Mouse (Mus musculus): ENCODE data around the gene Col28a1.

Gene Col28a1

DNA sequence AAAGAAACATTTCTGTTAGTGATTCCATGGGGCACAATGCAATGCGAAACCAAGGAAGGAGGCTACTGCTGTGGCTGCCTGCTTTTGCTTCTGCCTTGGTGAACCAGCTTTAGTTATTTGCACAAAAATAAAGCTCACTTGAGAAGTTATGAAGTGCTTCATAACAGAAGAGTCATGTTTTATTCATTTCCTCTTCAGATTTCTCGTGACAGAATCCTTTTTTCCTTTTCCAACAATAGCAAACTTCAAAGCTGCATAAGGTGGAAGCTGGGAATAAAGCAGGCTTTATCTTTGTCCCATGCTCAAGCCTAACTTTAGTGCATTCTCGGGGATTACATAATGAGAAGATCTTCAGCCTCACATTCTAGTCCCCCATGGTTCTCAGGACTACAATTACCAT, 65.9 kb downstream of the Col28a1 start:
- DNase-seq (ENCODE audit: extremely low read depth, insufficient read length, low spot score), result no peak

DNA sequence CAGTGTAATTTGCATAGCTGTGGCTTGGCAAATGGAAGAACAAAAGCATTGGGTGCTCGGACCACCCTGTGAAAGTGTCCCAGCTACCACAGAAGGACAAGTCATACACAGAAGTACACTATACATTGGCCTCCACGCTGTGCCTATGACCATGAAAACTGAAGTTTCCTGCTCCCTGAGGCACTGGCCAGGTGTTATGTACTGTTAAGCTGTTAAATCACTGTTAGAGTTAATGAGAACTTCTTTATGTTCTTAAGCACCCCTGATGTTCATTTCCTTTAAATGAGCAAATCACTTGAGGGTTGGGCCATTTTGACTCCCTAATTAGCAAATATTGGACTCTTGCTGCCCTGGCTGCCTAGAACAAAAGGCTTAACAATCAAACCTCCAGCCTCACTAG, 73.3 kb downstream of the Col28a1 start:
- DNase-seq (ENCODE audit: extremely low read depth, insufficient read length, low spot score), result no peak

DNA sequence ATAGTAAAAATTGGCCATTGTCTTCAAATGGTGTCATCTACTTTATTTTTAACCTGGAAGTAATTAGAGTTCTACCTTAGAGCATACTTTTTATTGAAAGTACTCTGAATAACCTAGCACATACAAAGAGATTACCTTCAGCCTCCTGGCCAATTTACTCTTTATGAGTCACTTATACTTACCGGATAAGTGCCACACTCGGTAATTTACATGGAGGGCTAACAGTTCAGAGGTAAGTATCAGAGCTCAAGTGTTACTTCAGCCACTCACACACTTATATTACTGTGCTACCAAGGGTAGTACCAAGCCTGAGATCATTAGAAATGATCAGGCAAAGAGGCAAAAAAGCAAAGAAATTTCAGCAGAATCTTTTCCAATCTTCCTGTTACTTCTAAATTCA, 73.8 kb downstream of the Col28a1 start:
- DNase-seq (ENCODE audit: extremely low read depth, insufficient read length, low spot score), result no peak

DNA sequence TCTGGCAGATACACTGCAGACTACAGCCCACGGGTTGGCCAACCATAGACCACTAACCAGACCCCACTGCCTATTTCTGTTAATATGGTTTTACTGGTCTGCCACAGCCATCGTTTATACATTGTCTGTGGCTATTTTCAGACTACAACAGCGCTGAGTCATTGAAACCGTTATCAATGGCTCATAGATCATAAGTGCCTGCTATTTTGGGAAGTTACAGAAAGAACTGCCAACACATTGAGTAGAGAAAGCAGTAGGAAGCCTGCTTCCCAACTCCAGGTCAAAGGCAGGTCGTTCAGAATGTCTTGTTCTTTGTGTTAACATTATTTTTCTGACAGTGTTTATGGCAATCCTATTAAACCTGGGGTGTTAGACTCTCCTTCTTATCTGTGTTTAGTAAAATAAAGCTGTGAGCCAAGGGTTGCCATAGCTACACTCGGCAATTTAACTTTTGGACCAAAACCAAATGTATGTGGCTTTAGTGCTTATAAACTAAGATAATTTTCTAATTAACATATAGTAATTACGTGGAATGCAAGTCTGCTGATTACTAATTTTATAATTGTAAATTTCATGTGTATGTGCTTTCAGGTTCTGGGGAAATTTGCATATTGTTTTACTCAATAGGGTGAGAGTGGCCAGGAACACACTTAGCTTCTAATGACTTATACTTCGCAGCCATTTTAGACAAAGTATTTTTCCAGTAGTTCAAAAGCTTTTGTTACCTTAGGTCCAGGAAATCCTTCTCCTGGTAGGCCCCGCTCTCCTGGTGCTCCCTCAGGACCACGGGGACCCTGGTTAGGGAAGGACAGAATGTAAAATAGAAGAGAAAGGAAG, 86.3 kb downstream of the Col28a1 start:
- DNase-seq (ENCODE audit: extremely low read depth, insufficient read length, low spot score), result no peak

DNA sequence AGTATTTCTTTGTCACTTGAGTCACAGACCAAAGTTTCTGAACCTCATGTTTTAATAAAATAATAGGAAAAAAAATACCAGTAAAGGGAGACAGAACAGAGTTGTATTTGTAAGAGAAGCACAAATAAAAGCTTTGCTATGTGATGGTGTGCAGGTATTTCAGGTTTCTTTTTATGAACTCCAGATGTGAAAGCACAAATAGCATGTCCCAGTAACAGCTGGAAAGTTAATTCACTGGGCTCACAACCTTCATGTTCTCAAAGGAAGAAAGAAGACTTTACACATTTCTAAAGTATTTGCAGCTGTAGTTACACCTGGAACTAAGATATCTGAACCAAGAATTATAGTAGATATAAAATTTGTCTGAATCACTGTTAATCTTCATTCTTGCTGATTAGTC, 91.2 kb downstream of the Col28a1 start:
- DNase-seq (ENCODE audit: extremely low read depth, insufficient read length, low spot score), result no peak

DNA sequence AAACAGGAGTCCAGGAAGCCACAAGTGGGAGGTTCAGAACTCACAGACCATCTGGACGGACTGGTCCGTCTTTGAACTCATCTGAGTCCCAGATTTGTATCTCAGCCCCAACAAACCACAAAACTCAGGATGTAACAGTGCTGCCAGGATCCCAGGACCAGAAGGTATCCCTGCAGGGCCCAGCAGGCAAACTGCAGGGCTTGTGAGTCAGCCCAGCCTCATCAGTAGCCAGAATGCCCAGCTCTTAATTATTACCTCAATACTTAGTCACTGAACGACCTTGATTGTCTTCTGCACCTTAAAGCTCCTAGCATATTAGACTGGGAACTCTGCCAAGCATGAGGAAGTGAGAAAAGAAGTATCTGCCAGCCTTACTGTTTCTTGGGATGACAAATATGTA, 96.6 kb downstream of the Col28a1 start:
- DNase-seq (ENCODE audit: extremely low read depth, insufficient read length, low spot score), result no peak

DNA sequence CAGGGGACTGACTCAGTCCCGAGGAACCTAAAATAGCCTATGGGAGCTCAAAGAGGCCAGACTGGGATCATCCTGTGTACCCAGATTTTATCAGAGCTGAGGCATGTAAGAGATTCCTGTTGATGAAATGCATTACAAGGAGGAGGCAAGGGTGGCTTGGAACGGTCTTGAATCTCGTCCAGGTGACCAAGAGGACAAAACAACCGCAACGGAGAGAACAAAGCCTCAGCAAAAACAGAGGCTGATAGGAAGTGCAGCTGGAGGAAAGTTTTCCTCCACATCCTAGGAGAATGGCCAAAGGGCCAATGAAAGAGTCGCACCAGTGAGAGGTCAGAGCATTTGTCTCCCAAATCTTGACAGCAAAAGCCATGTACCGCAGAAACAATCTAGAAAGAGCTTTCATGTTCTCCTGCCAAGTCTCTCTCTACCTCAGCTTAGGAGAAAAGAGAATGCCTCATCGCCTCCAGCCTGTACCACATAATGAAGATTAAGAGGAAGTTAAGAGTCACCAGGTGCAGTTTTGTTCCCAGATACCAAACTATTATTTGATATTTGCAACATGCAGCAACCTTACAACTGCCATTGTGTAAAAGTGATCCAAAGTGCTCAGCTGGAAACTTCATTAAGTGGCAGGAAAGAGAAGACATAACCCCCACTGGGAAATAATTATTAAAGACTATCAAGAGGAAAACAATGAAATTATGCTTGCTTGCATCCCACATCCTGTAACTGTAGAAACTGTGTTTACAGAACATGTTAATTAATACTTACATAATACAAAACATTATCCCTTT, 98.1 kb downstream of the Col28a1 start:
- no peak for DNase-seq (ENCODE audit: extremely low read depth, insufficient read length, low spot score)

DNA sequence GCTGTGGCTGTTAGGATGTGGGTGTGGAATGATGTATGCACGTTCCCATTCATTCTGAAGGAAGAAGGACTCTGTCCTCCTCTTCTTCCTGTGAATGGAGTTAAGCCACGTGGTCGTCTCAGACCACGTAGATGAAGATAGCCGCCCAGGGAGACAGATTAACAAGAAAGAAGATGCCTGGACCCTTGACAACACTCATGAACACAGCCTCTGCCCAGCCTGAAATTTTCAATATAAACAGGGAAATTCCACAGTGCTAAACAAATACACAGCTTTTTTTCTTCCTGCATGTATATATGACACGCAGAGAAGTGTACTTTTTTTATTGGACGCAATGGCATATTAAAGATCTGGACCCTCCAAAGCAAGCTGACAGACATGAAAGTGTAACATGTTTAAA, 98.9 kb downstream of the Col28a1 start:
- no peak for DNase-seq (ENCODE audit: extremely low read depth, insufficient read length, low spot score)

DNA sequence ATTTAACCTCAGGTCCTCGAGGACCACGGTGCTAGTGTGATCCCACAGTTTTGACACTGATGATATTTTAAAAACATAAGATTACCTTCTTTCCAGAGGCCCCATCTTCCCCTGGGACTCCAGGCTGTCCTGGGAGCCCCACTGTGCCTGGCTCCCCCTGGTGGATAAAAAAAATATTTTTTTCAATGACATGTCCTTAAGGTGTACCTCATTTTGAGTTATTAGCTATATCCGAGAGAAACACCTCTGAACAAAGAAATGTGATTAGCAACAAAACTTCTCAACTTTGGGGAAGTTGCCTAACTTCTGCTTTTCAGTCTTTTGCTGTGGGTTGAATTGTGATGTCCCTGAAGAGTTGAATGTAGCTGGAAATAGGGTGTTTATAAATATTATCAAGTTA, 105.6 kb downstream of the Col28a1 start:
- DNase-seq (ENCODE audit: extremely low read depth, insufficient read length, low spot score), result no peak

DNA sequence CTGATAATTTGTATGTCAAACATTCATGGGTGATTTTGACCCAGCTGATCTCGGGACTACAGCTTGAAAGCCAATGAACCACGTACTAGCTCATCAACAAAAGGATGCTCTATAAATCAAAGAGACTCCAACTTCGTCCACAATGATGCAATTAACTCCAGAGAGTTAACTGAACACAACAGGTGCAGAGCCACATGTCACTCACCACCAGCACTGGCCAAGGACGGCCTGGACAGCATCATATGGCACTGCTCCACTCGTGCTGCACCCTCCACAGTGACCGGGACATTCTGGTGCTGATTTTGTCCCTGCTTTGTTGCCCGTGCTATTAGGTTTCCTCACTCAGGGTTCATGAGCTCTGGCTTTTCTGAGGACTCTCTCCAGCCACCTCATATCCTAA, 107.6 kb downstream of the Col28a1 start:
- no peak for DNase-seq (ENCODE audit: extremely low read depth, insufficient read length, low spot score)

DNA sequence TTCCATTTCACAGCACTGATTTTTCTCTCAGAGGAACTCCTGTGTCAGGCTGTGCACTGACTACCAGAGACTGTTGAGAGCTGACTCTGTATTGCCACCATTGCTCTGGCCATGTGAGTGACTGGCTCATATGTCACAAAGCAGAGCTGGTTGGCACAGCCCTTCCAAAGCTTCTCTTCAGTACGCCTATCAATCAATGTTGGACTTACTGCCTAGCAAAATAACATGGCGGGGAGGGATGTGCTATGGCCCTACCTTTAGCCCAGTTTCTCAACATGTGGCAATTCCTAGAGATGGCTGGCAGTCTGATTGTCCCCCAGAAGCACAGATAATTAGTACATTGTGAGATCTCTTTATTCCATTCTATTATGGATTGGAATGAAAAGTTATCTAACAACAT, 109.2 kb downstream of the Col28a1 start:
- DNase-seq (ENCODE audit: extremely low read depth, insufficient read length, low spot score), result no peak

DNA sequence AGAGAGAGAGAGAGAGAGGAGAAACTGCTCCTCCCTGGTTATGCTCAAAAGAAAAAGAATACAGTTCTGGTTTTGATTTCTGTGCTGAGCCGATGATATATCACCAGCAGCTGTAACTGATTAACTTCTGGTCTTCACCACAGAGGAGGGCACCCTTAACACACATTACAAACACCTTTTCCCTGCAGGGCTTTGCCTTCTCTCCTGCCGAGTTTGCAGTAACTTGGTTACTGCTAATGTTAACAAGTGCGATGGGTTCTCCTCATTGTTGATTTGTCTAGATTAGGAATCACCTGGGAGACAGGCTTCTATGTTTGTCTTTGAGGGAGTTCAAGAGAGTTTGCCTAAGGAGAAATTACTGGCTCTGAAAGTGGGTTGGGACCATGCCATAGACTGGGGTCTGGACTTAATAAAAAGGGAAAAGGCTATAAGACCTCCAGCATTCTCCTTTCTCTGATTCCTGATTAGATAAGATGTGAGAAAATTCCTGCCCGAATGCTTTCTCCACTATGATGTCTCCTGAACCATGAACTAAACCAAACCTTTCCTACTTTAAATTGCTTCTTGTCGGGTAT, 114.8 kb downstream of the Col28a1 start:
- no peak for DNase-seq (ENCODE audit: extremely low read depth, insufficient read length, low spot score)

DNA sequence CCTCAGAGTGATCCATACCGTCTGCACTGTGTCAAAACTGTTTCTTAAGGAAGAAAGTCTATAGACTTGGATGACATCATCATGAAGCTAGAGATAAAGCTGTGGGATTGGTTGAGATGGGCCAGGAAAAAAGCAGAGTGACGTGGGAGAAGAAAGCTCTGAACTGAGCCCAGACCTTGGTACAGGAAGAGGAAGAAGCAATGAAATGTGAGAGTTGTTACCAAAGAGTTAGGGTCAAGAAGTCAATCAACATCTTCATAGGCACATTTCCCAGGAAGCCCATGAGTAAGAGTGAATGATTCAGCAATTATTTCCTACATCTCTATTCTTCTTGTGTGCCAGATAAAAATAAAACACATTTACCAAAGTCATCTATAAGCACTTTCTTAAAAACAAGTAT, 117.5 kb downstream of the Col28a1 start:
- DNase-seq (ENCODE audit: extremely low read depth, insufficient read length, low spot score), result no peak

DNA sequence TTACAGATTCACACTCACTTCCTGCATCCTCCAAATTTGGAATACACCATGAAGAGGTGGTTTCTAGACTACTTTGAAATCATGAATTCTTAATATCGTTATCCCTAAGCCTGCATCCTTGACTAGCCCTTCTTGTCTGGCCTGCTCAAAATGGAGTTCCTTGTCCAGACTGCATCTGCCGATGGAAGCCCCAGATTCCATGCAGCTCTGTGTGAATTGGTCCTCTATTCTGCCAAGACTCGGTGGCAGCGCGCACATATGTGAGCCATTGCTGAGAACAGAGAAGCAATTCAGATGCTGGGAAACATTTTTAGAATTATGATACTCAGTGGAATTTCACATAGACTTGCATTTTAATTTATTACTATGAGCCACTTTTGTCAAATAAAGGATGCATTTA, 123.4 kb downstream of the Col28a1 start:
- DNase-seq (ENCODE audit: extremely low read depth, insufficient read length, low spot score), result no peak

DNA sequence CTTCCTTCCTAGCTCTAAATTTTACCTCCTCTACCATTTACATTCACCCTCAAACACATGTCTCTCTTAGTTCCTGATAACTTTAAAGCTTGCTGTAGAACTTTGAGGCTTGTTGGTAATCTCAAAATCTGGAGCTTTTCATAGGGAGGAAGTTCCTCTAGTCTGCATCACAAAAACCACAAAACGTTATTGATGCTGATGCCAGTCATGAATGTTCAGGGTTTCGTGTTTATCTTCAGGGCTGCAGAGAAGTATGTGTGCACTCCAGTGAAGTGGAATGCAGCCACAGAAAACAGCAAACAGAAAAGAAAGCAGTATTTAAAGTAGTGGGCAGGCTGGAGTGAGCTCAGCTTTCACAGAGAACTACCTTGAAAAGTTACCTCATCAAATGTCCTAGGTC, 124.0 kb downstream of the Col28a1 start:
- no peak for DNase-seq (ENCODE audit: extremely low read depth, insufficient read length, low spot score)

DNA sequence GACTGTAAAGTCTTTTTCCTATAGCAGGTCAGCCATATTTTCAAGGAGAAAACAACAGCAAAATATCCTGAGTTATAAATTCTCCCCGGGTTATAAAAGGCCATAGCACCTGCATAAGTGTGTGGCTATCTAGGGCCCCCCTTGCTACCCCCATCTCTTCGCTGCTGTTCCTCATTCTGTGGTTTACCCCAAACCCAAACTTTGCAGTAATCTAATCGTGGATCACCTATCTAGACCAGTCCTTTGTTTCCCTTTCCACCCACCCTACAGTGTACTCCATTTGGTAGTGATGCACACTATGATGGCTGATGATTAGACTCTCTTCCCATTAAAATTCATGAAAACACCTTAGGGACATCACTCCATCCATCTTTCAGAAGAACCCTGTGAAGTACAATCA, 125.3 kb downstream of the Col28a1 start:
- DNase-seq (ENCODE audit: extremely low read depth, insufficient read length, low spot score), result no peak

DNA sequence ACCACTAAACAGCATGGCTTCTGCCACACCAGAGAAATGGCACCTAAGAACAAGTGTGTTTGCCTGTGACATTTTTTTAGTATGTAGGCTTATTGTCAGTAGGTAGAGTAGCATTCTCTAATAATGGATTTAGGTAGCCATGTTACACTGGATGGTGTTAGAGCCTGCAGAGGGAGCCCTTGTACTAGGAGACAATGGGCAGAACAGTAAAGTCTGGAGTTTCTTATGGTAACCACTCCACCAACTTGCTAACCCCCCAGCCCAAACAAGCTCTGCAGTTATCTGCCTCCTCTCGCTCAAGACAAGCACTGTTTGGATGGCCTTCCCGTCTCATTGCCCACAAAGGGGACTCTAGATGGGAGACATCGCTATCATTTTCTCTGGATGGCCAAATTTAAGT, 126.2 kb downstream of the Col28a1 start:
- peak; percentile 19 for DNase-seq (ENCODE audit: extremely low read depth, insufficient read length, low spot score)

DNA sequence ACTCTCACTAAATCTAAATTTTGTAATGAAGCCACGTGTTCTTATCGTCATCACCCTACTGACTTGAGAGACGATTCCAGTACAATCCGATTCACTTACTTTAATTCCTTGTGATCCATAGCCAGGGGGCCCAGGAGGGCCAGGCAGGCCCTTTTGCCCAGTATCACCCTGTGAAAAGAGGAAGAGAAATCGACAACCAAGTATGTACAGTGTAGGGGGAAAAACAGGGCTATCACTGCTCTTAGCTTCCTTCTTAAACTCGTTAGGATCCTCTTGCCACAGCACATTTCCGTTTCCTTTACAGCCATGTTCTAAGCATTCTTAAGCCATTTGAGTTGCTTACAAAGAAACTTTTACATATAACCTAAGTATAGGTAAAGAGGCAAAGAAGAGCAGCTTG, 133.2 kb downstream of the Col28a1 start:
- no peak for DNase-seq (ENCODE audit: extremely low read depth, insufficient read length, low spot score)

DNA sequence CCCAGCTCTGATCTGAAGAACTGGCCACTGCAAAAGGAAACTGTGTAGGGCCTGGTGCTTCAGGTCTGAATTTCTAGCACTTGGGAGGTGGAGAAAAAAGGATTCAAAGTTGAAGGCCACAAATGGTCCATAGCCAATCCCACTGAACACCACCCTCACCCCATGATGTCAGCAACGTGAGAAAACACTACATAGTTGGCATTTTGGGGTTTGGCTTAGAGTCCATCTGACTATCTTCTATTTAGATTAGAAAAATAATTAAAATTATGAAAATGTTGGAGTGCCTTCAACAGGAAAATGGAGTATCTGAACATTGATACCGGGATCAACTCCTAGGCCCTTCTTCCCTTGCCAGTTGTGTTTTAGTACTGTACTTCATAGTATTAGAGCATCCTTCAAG, 144.2 kb downstream of the Col28a1 start:
- peak; percentile 58 for DNase-seq (ENCODE audit: extremely low read depth, insufficient read length, low spot score)

DNA sequence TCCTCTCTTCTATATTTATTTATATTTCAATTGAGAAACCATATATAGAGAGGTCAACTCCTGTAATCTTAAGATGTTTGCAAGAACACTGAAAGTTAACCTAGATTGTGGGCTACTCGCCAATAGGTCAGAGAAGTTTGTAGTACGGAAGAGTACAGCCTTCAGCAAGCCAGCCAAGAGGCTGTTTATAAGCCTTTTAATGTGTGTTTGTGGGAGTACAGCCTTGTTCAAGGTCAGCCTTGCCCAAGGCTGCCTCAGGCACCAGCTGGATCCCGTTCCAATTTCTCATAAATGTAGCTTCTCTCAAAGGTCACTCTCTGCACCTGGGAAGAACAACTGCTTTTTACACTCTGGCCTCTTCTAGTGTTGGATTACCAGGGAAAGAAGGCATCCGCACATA, 146.0 kb downstream of the Col28a1 start:
- no peak for DNase-seq (ENCODE audit: extremely low read depth, insufficient read length, low spot score)

DNA sequence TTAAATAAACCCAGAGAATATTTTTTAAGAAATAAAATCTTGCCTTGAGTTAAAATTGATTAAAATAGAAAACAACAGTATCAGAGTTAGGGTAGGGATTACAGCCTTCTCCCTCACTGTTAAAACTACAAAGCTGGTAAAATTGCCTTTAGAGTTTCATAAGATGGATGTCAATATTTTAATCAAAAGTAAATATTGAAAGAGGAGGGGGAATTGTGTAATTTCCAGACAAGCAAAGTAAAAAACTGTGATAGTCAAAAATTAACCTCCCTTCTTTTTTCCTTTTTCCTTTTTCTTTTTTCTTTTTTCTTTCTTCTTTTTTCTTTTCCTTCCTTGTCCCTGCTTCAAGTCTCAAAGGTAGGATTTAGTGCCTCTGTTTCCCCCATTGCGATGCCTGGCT, 146.6 kb downstream of the Col28a1 start:
- no peak for DNase-seq (ENCODE audit: extremely low read depth, insufficient read length, low spot score)

DNA sequence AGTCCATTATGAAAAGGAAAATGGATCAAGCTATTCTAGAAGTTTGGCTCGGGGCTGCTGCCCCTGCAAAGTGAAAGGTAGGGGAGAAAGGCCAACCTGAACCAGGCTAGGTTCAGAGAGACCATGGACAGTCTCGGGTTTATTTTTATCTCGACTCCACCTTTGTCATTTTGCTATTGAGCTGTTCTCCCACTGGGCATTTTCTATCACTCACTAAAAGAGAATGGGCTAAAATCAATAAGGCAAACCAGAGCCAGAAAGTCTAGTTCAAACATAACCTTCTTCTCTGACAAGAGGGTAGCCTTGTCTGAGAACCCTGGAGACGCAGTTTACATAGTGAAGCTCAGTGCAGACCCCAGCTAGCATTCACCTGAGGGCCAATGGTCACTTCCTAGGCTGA, 163.7 kb downstream of the Col28a1 start:
- no peak for DNase-seq (ENCODE audit: extremely low read depth, insufficient read length, low spot score)

Measured in 3134 (cell line).